In genomic region chr9:21322917-21323297, GRCm38 (mm10) we compare ENCODE assay signal across 14 mouse cellular contexts. TPM values are rescaled to one million over a fixed set of nuclear protein-coding genes. Genes with fewer than 3 reads are reported as not detected.
DNase-seq lines count a peak whose midpoint lies in the region; ATAC-seq and TF ChIP-seq lines count a peak whose summit lies in the region.
"Not testable (repeated sequence)": the region's sequence is repeated elsewhere in the genome, so short reads cannot be mapped to it uniquely, and the experiment has no call there.
"Had no signal": no experiment of that assay in that cellular context is flagged by ENCODE, and none has a peak within 500 bp of the region (broad histone marks: within the 10 kb centered on the region; RNA-seq: fewer than 3 reads in every experiment).

No protein-coding gene starts in this region.

- peak overlapping the region; percentile 97 for H3K4me3 ChIP-seq in bone marrow, adult 2 months (replicated peaks; ENCODE audit: control insufficient read depth, low read depth, low read length)
- not testable (repeated sequence) for H3K4me3 ChIP-seq in heart, adult 2 months; heart, embryonic 14.5 days (ENCODE audit: control insufficient read depth in 1 of 2, insufficient read depth in 1 of 2, low read depth in 1 of 2, low read length in 2 of 2); hindbrain, embryonic 14.5 days (replicated peaks; ENCODE audit: low read length); liver, embryonic 13.5 days (replicated peaks); midbrain, postnatal 0 days (ENCODE audit: low read depth, low read length)
- 0 out of 2 replicates have a peak overlapping the region, but pooled peaks have one; percentile 4 for H3K4me3 ChIP-seq in left cerebral cortex, adult 2 months

- not testable (repeated sequence) for TF ChIP-seq EP300 in heart, adult 2 months (IDR thresholded peaks at IDR 0.05; ENCODE audit: insufficient read depth, low read depth, low read length)

- 65% methylated on average over 8 of the region's 8 CpGs for WGBS in bone marrow, adult 2 months
- 80% methylated on average over 8 of the region's 8 CpGs for WGBS in heart, adult 2 months
- 84% methylated on average over 7 of the region's 8 CpGs for WGBS in heart, embryonic 14.5 days
- 93% methylated on average over 7 of the region's 8 CpGs for WGBS in hindbrain, embryonic 14.5 days
- 63% methylated on average over 8 of the region's 8 CpGs for WGBS in liver, embryonic 13.5 days (ENCODE audit: insufficient replicate concordance)
- 85% methylated on average over 8 of the region's 8 CpGs for WGBS in midbrain, postnatal 0 days

- not testable (repeated sequence) for H3K9ac ChIP-seq in heart, adult 2 months (ENCODE audit: low read depth, low read length); heart, embryonic 14.5 days (ENCODE audit: low read length); hindbrain, embryonic 14.5 days; midbrain, postnatal 0 days (replicated peaks; ENCODE audit: low read length, poor library complexity, severe bottlenecking)
- H3K9ac ChIP-seq in liver, embryonic 13.5 days, result peak overlapping the region; percentile 84; the same call in 1 of the 2 replicates

- not testable (repeated sequence) for TF ChIP-seq POLR2A in bone marrow, adult 2 months (IDR thresholded peaks at IDR 0.05; ENCODE audit: borderline replicate concordance, control insufficient read depth, low read depth, low read length); heart, adult 2 months (IDR thresholded peaks at IDR 0.05; ENCODE audit: insufficient read depth, low read depth, low read length)

- peaks cover 16% of the 10 kb centered on the region for H3K4me1 ChIP-seq in bone marrow, adult 2 months (ENCODE audit: control insufficient read depth, insufficient read depth, low read length)
- H3K4me1 ChIP-seq in heart, adult 2 months (ENCODE audit: control insufficient read depth, insufficient read depth, low read length), result peaks cover 15% of the 10 kb centered on the region
- peaks cover 9 to 21% of the 10 kb centered on the region in 2 experiments; a peak in 3 of 4 replicates for H3K4me1 ChIP-seq in heart, embryonic 14.5 days (ENCODE audit: control insufficient read depth in 2 of 2, insufficient read depth in 2 of 2, low read length in 2 of 2)
- H3K4me1 ChIP-seq in hindbrain, embryonic 14.5 days (replicated peaks; ENCODE audit: control insufficient read depth, insufficient read depth, low read length), result peaks cover 20% of the 10 kb centered on the region
- peaks cover 70% of the 10 kb centered on the region for H3K4me1 ChIP-seq in liver, embryonic 13.5 days (replicated peaks)
- not testable (repeated sequence) for H3K4me1 ChIP-seq in midbrain, postnatal 0 days (ENCODE audit: insufficient read depth, low read length)

- H3K4me2 ChIP-seq in heart, embryonic 14.5 days (ENCODE audit: low read length), result peak overlapping the region; percentile 95; the same call in 1 of the 2 replicates
- peak overlapping the region; percentile 93; the same call in 1 of the 2 replicates for H3K4me2 ChIP-seq in hindbrain, embryonic 14.5 days (replicated peaks)
- 0 out of 2 replicates have a peak overlapping the region, but pooled peaks have one; percentile 98 for H3K4me2 ChIP-seq in liver, embryonic 13.5 days
- not testable (repeated sequence) for H3K4me2 ChIP-seq in midbrain, postnatal 0 days (ENCODE audit: low read depth, low read length, poor library complexity, severe bottlenecking)

- DNase-seq in heart, adult 2 months; hindbrain, embryonic 14.5 days (ENCODE audit: low spot score); left cerebral cortex, adult 2 months (ENCODE audit: extremely low spot score in 1 of 2, low spot score in 2 of 2); liver, embryonic 13.5 days; midbrain, postnatal 0 days (ENCODE audit: low spot score): not testable (repeated sequence)

- not testable (repeated sequence) for TF ChIP-seq CTCF in bone marrow, adult 2 months (IDR thresholded peaks at IDR 0.05; ENCODE audit: control insufficient read depth, insufficient read depth, low read length); heart, adult 2 months (IDR thresholded peaks at IDR 0.05); left cerebral cortex, adult 2 months (IDR thresholded peaks at IDR 0.05)
- TF ChIP-seq CTCF in midbrain, postnatal 0 days (IDR thresholded peaks at IDR 0.05), result 0 out of 2 replicates have a peak, but pooled peaks have one; percentile 0

- ATAC-seq in heart, embryonic 14.5 days (ENCODE audit: insufficient number of reproducible peaks, insufficient read depth, low FRiP score, low read depth); hindbrain, embryonic 14.5 days (ENCODE audit: low FRiP score); liver, embryonic 13.5 days (ENCODE audit: low read depth); midbrain, postnatal 0 days (ENCODE audit: low FRiP score): not testable (repeated sequence)

- H3K79me2 ChIP-seq in heart, adult 2 months (replicated peaks; ENCODE audit: control insufficient read depth, insufficient read depth, low read length), result not testable (repeated sequence)

- H3K9me3 ChIP-seq in heart, embryonic 14.5 days (ENCODE audit: control insufficient read depth, low read length); hindbrain, embryonic 14.5 days (ENCODE audit: control insufficient read depth, low read length); liver, embryonic 13.5 days (replicated peaks); midbrain, postnatal 0 days (ENCODE audit: low read length): not testable (repeated sequence)

- not testable (repeated sequence) for H3K36me3 ChIP-seq in heart, adult 2 months (ENCODE audit: control insufficient read depth, insufficient read depth, low read length); heart, embryonic 14.5 days (ENCODE audit: control insufficient read depth, insufficient read depth, low read length); hindbrain, embryonic 14.5 days (replicated peaks; ENCODE audit: control insufficient read depth, insufficient read depth); liver, embryonic 13.5 days; midbrain, postnatal 0 days (ENCODE audit: insufficient read depth, low read length)

- intact Hi-C loops in heart, adult 2 months (cut with DNase I); left cerebral cortex, adult 2 months (cut with DNase I): not testable (repeated sequence)

- H3K27ac ChIP-seq in bone marrow, adult 2 months (ENCODE audit: control insufficient read depth, insufficient read depth, low read depth, low read length, poor library complexity), result peak overlapping the region; percentile 38; the same call in 1 of the 2 replicates
- peak overlapping the region; percentile 95 for H3K27ac ChIP-seq in heart, adult 2 months
- not testable (repeated sequence) for H3K27ac ChIP-seq in heart, embryonic 14.5 days (replicated peaks in 1 of 2; ENCODE audit: control insufficient read depth in 1 of 2, insufficient read depth in 1 of 2, low read depth in 2 of 2, low read length in 2 of 2); hindbrain, embryonic 14.5 days; liver, embryonic 13.5 days; midbrain, postnatal 0 days (ENCODE audit: low read depth, low read length)
- H3K27ac ChIP-seq in left cerebral cortex, adult 2 months, result peak overlapping the region; percentile 86; the same call in 1 of the 2 replicates

- H3K27me3 ChIP-seq in heart, adult 2 months (ENCODE audit: control insufficient read depth, insufficient read depth, low read length); heart, embryonic 14.5 days (ENCODE audit: control insufficient read depth, insufficient read depth, low read length); hindbrain, embryonic 14.5 days (ENCODE audit: control insufficient read depth, insufficient read depth, low read length); liver, embryonic 13.5 days; midbrain, postnatal 0 days (ENCODE audit: insufficient read depth, low read length): not testable (repeated sequence)

RNA-seq across cellular contexts. Expression of gene Slc44a2, which starts 2.4 kb away (rescaled TPM):
- 57.3 and 106 TPM in 2 replicates for polyA plus RNA-seq in bone marrow, adult 2 months (2011; ENCODE audit: insufficient read depth, insufficient read length, low replicate concordance, missing spikeins)
- total RNA-seq in heart, adult 2 months (2021), result 10 to 100 TPM; 77.0 to 89.5 TPM
- 86.8 and 148 TPM in 2 replicates for polyA plus RNA-seq in heart, adult 2 months (2012; rRNA removed)
- polyA plus RNA-seq in heart, embryonic 14.5 days (2014; fragmentation: Nextera tagmentation; extraction: Ambion mirVana), result 66.4 and 67.9 TPM in 2 replicates
- polyA plus RNA-seq in hindbrain, embryonic 14.5 days (2014; fragmentation: Nextera tagmentation; extraction: Ambion mirVana), result 58.4 and 62.3 TPM in 2 replicates
- total RNA-seq in left cerebral cortex, adult 2 months (2021), result 10 to 100 TPM; 47.5 to 53.6 TPM
- polyA plus RNA-seq in liver, embryonic 13.5 days (2015; fragmentation: Nextera tagmentation; extraction: Ambion mirVana), result 17.3 and 19.1 TPM in 2 replicates
- total RNA-seq in midbrain, postnatal 0 days (2014; rRNA removed), result 58.5 and 70.7 TPM in 2 replicates
- 47.1 and 52.0 TPM in 2 replicates for polyA plus RNA-seq in midbrain, postnatal 0 days (2015; fragmentation: Nextera tagmentation; extraction: Ambion mirVana)

RNA-seq across cellular contexts. Expression of gene Ap1m2, which starts 10.8 kb away (rescaled TPM):
- polyA plus RNA-seq in bone marrow, adult 2 months (2011; ENCODE audit: insufficient read depth, insufficient read length, low replicate concordance, missing spikeins), result 1.8 TPM in 1 of 2 replicates, not detected in the other
- not detected for total RNA-seq in heart, adult 2 months (2021)
- 1.0 TPM in 1 of 2 replicates, not detected in the other for polyA plus RNA-seq in heart, adult 2 months (2012; rRNA removed)
- 0.30 TPM in 1 of 2 replicates, not detected in the other for polyA plus RNA-seq in heart, embryonic 14.5 days (2014; fragmentation: Nextera tagmentation; extraction: Ambion mirVana)
- polyA plus RNA-seq in hindbrain, embryonic 14.5 days (2014; fragmentation: Nextera tagmentation; extraction: Ambion mirVana), result 1.8 and 2.2 TPM in 2 replicates
- 1 to 10 TPM; 1.2 to 2.4 TPM for total RNA-seq in left cerebral cortex, adult 2 months (2021)
- 0.17 and 0.24 TPM in 2 replicates for polyA plus RNA-seq in liver, embryonic 13.5 days (2015; fragmentation: Nextera tagmentation; extraction: Ambion mirVana)
- 3.9 and 4.7 TPM in 2 replicates for total RNA-seq in midbrain, postnatal 0 days (2014; rRNA removed)
- 3.1 TPM in 2 replicates for polyA plus RNA-seq in midbrain, postnatal 0 days (2015; fragmentation: Nextera tagmentation; extraction: Ambion mirVana)
- total RNA-seq: adrenal gland, adult 18-20 months; adrenal gland, postnatal 14 days; gastrocnemius, adult 8-10 months; gastrocnemius, postnatal 36 days; heart, postnatal 25 days had no signal
- polyA plus RNA-seq: erythroblast, embryonic 14.5 days; Patski had no signal

RNA-seq across cellular contexts. Expression of gene Cdkn2d, which starts 31.7 kb away (rescaled TPM):
- 84.1 and 99.0 TPM in 2 replicates for polyA plus RNA-seq in bone marrow, adult 2 months (2011; ENCODE audit: insufficient read depth, insufficient read length, low replicate concordance, missing spikeins)
- 10 to 100 TPM; 11.3 to 15.0 TPM for total RNA-seq in heart, adult 2 months (2021)
- polyA plus RNA-seq in heart, adult 2 months (2012; rRNA removed), result 25.0 and 32.9 TPM in 2 replicates
- 94.7 and 96.9 TPM in 2 replicates for polyA plus RNA-seq in heart, embryonic 14.5 days (2014; fragmentation: Nextera tagmentation; extraction: Ambion mirVana)
- 107 and 112 TPM in 2 replicates for polyA plus RNA-seq in hindbrain, embryonic 14.5 days (2014; fragmentation: Nextera tagmentation; extraction: Ambion mirVana)
- 10 to 100 TPM; 47.9 to 54.6 TPM for total RNA-seq in left cerebral cortex, adult 2 months (2021)
- polyA plus RNA-seq in liver, embryonic 13.5 days (2015; fragmentation: Nextera tagmentation; extraction: Ambion mirVana), result 104 and 105 TPM in 2 replicates
- total RNA-seq in midbrain, postnatal 0 days (2014; rRNA removed), result 93.4 and 126 TPM in 2 replicates
- polyA plus RNA-seq in midbrain, postnatal 0 days (2015; fragmentation: Nextera tagmentation; extraction: Ambion mirVana), result 141 and 146 TPM in 2 replicates

RNA-seq across cellular contexts. Expression of gene Kri1, which starts 35.1 kb away (rescaled TPM):
- 50.1 and 105 TPM in 2 replicates for polyA plus RNA-seq in bone marrow, adult 2 months (2011; ENCODE audit: insufficient read depth, insufficient read length, low replicate concordance, missing spikeins)
- total RNA-seq in heart, adult 2 months (2021), result 10 to 100 TPM; 16.3 to 16.8 TPM
- polyA plus RNA-seq in heart, adult 2 months (2012; rRNA removed), result 10.5 and 12.8 TPM in 2 replicates
- 7.6 and 12.6 TPM in 2 replicates for polyA plus RNA-seq in heart, embryonic 14.5 days (2014; fragmentation: Nextera tagmentation; extraction: Ambion mirVana)
- 11.2 and 15.6 TPM in 2 replicates for polyA plus RNA-seq in hindbrain, embryonic 14.5 days (2014; fragmentation: Nextera tagmentation; extraction: Ambion mirVana)
- total RNA-seq in left cerebral cortex, adult 2 months (2021), result 10 to 100 TPM; 43.3 to 46.1 TPM
- polyA plus RNA-seq in liver, embryonic 13.5 days (2015; fragmentation: Nextera tagmentation; extraction: Ambion mirVana), result 9.9 and 10.3 TPM in 2 replicates
- 21.9 and 25.9 TPM in 2 replicates for total RNA-seq in midbrain, postnatal 0 days (2014; rRNA removed)
- 11.7 and 13.0 TPM in 2 replicates for polyA plus RNA-seq in midbrain, postnatal 0 days (2015; fragmentation: Nextera tagmentation; extraction: Ambion mirVana)

RNA-seq across cellular contexts. Expression of gene Ilf3, which starts 44.8 kb away (rescaled TPM):
- polyA plus RNA-seq in bone marrow, adult 2 months (2011; ENCODE audit: insufficient read depth, insufficient read length, low replicate concordance, missing spikeins), result 24.2 and 40.1 TPM in 2 replicates
- total RNA-seq in heart, adult 2 months (2021), result 10 to 100 TPM; 27.7 to 29.0 TPM
- polyA plus RNA-seq in heart, adult 2 months (2012; rRNA removed), result 22.6 and 29.0 TPM in 2 replicates
- polyA plus RNA-seq in heart, embryonic 14.5 days (2014; fragmentation: Nextera tagmentation; extraction: Ambion mirVana), result 103 and 109 TPM in 2 replicates
- 188 and 201 TPM in 2 replicates for polyA plus RNA-seq in hindbrain, embryonic 14.5 days (2014; fragmentation: Nextera tagmentation; extraction: Ambion mirVana)
- 10 to 100 TPM; 83.8 TPM for total RNA-seq in left cerebral cortex, adult 2 months (2021)
- polyA plus RNA-seq in liver, embryonic 13.5 days (2015; fragmentation: Nextera tagmentation; extraction: Ambion mirVana), result 50.9 and 58.8 TPM in 2 replicates
- 105 and 114 TPM in 2 replicates for total RNA-seq in midbrain, postnatal 0 days (2014; rRNA removed)
- 198 and 201 TPM in 2 replicates for polyA plus RNA-seq in midbrain, postnatal 0 days (2015; fragmentation: Nextera tagmentation; extraction: Ambion mirVana)
